Mouse (Mus musculus) heart, adult 2 months (tissue): ENCODE measurements at regions not wholly inside any gene's neighbourhood (a gene's known extent, or its start where the extent isn't known, plus 50 kb on each side); places are given as distances from the start of the nearest gene placed in this dataset.

ENCODE experiments used
- CTCF ChIP-seq: fragments of 200-600 bp; IDR thresholded peaks from 2 replicates; pipeline ENCODE4 v1.8.1; 2022; ENCODE audit warnings: antibody characterized with exemption, mild to moderate bottlenecking, moderate library complexity
- POLR2A ChIP-seq: fragments of 200-500 bp; IDR thresholded peaks from 2 replicates; pipeline ENCODE4 v1.6.1; 2011; ENCODE audit warnings: mild to moderate bottlenecking, low read depth, low read length, control low read depth; ENCODE audit not compliant: insufficient read depth

DNA sequence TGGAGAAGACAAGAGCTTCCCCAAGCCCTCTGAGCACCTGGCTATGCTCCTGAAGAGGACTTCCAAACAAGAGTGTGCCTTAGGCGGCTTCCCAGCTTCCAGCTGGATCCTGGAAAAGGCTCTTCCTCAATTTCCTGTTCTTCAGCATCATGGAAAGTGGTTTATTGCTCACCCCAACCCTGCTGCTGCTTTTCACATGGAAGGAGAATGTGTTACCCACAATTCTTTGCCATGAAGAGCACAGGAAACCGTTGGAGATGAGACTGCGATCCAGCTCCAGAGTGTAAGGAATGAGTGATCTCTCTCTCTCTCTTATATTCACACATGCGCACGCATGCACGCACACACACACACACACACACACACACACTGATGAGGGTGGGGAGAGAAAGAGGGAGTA, 150.6 kb upstream of the Gm5148 start:
- TF ChIP-seq CTCF (no peak), POLR2A (no peak)
